Mouse (Mus musculus): ENCODE results near the gene Rbm38. TPM values are rescaled to one million over a fixed set of nuclear protein-coding genes. Genes with fewer than 3 reads are reported as not detected.

The Rbm38 gene
- polyA plus RNA-seq, 1 experiment from 2014 or later, result 28.3 TPM

- H3K9me3 ChIP-seq, result 0 out of 2 replicates have a peak, but pooled peaks cover 6% of the 10 kb centered on the region
- H3K4me3 ChIP-seq, result no peak overlapping the region
- peaks cover 8% of the 10 kb centered on the region; the same call in 1 of the 2 replicates for H3K4me1 ChIP-seq
- H3K27ac ChIP-seq, result no peak overlapping the region
- no peaks in the 10 kb centered on the region for H3K27me3 ChIP-seq
- H3K9ac ChIP-seq, result no peak overlapping the region
- ATAC-seq (ENCODE audit: low FRiP score, low read depth), result no peak
- WGBS, result 81% methylated on average over 9 of the region's 9 CpGs
- no peaks in the 10 kb centered on the region for H3K36me3 ChIP-seq
- H3K4me2 ChIP-seq (replicated peaks), result no peak overlapping the region
These were observed 56.6 kb downstream of the Rbm38 start for GRCm38 (mm10) chr2:173076921-173077320.

- H3K27ac ChIP-seq, result no peak overlapping the region
These were observed 59.7 kb downstream of the Rbm38 start for GRCm38 (mm10) chr2:173079766-173080549.

GRCm38 (mm10) chr2:173080785-173081241 lies 60.5 kb downstream of the Rbm38 start:
- H3K9me3 ChIP-seq, result no peaks in the 10 kb centered on the region
- ATAC-seq (ENCODE audit: low FRiP score, low read depth), result peak; percentile 42; the same call in 1 of the 2 replicates
- no peaks in the 10 kb centered on the region for H3K27me3 ChIP-seq
- 29% methylated on average over 10 of the region's 10 CpGs for WGBS
- H3K4me1 ChIP-seq, result peaks cover 15% of the 10 kb centered on the region
- no peak overlapping the region for H3K27ac ChIP-seq
- no peaks in the 10 kb centered on the region for H3K36me3 ChIP-seq
- no peak overlapping the region for H3K4me2 ChIP-seq (replicated peaks)
- no peak overlapping the region for H3K9ac ChIP-seq
- no peak overlapping the region for H3K4me3 ChIP-seq

More at GRCm38 (mm10) chr2:173079766-173080549, 59.7 kb downstream of the Rbm38 start:
- no peaks in the 10 kb centered on the region for H3K36me3 ChIP-seq
- H3K4me2 ChIP-seq (replicated peaks), result no peak overlapping the region
- 50% methylated on average over 10 of the region's 10 CpGs for WGBS
- no peak overlapping the region for H3K4me3 ChIP-seq
- no peaks in the 10 kb centered on the region for H3K9me3 ChIP-seq
- H3K27me3 ChIP-seq, result no peaks in the 10 kb centered on the region
- H3K9ac ChIP-seq, result no peak overlapping the region
- no peak for ATAC-seq (ENCODE audit: low FRiP score, low read depth)
- H3K4me1 ChIP-seq, result peaks cover 15% of the 10 kb centered on the region

GRCm38 (mm10) chr2:173082706-173083105 lies 62.4 kb downstream of the Rbm38 start:
- Histone ChIP-seq H3K9ac (no peak overlapping the region), H3K27me3 (no peaks in the 10 kb centered on the region), H3K36me3 (no peaks in the 10 kb centered on the region), H3K9me3 (no peaks in the 10 kb centered on the region), H3K4me3 (no peak overlapping the region), H3K4me1 (peaks cover 15% of the 10 kb centered on the region), H3K27ac (no peak overlapping the region), H3K4me2 (replicated peaks) (no peak overlapping the region)
- ATAC-seq (ENCODE audit: low FRiP score, low read depth), result no peak
- WGBS, result 79% methylated on average over 3 of the region's 3 CpGs

- peak overlapping the region; percentile 43; the same call in 1 of the 2 replicates for H3K9ac ChIP-seq
- no peaks in the 10 kb centered on the region for H3K9me3 ChIP-seq
- H3K4me1 ChIP-seq, result peaks cover 15% of the 10 kb centered on the region
- ATAC-seq (ENCODE audit: low FRiP score, low read depth), result no peak
- H3K27ac ChIP-seq, result no peak overlapping the region
- H3K36me3 ChIP-seq, result no peaks in the 10 kb centered on the region
- no peak overlapping the region for H3K4me3 ChIP-seq
- no peaks in the 10 kb centered on the region for H3K27me3 ChIP-seq
- WGBS, result 78% methylated on average over 9 of the region's 9 CpGs
- peak overlapping the region; percentile 40; the same call in 1 of the 2 replicates for H3K4me2 ChIP-seq (replicated peaks)
These were observed 62.8 kb downstream of the Rbm38 start for GRCm38 (mm10) chr2:173083106-173083505.

- no peak overlapping the region for H3K27ac ChIP-seq
- no peaks in the 10 kb centered on the region for H3K9me3 ChIP-seq
- peak overlapping the region; percentile 43; the same call in 1 of the 2 replicates for H3K9ac ChIP-seq
- WGBS, result 10% methylated on average over 13 of the region's 13 CpGs
- peaks cover 15% of the 10 kb centered on the region for H3K4me1 ChIP-seq
- peak overlapping the region; percentile 40 for H3K4me2 ChIP-seq (replicated peaks)
- H3K27me3 ChIP-seq, result no peaks in the 10 kb centered on the region
- H3K4me3 ChIP-seq, result no peak overlapping the region
- no peaks in the 10 kb centered on the region for H3K36me3 ChIP-seq
- no peak for ATAC-seq (ENCODE audit: low FRiP score, low read depth)
These were observed 63.6 kb downstream of the Rbm38 start for GRCm38 (mm10) chr2:173083712-173084475.

Other genes with a start within 250 kb of the Rbm38 start
- 32.5 and 33.7 TPM in 2 replicates for gene Bmp7, start 80.2 kb upstream of the Rbm38 start, polyA plus RNA-seq (2015; fragmentation: Nextera tagmentation; extraction: Ambion mirVana)
- 1.4 and 1.5 TPM in 2 replicates for gene Spo11, start 42.8 kb upstream of the Rbm38 start, polyA plus RNA-seq (2015; fragmentation: Nextera tagmentation; extraction: Ambion mirVana)
- 148 and 155 TPM in 2 replicates for gene Rae1, start 20.4 kb upstream of the Rbm38 start, polyA plus RNA-seq (2015; fragmentation: Nextera tagmentation; extraction: Ambion mirVana)
- gene Ctcfl, start 99.0 kb downstream of the Rbm38 start, polyA plus RNA-seq (2015; fragmentation: Nextera tagmentation; extraction: Ambion mirVana), result 0.13 and 0.15 TPM in 2 replicates
- gene Pck1, start 132.6 kb downstream of the Rbm38 start, polyA plus RNA-seq (2015; fragmentation: Nextera tagmentation; extraction: Ambion mirVana), result not detected in 2 replicates
- gene Zbp1, start 198.4 kb downstream of the Rbm38 start, polyA plus RNA-seq (2015; fragmentation: Nextera tagmentation; extraction: Ambion mirVana), result 0.43 and 0.45 TPM in 2 replicates